Mouse (Mus musculus) heart, embryonic 10.5 days (tissue): ENCODE measurements around the gene Mef2d. TPM values are rescaled to one million over a fixed set of nuclear protein-coding genes. Genes with fewer than 3 reads are reported as not detected.

Experiments used
- microRNA-seq: library from miRNA; unstranded; fragments of <30 nt; microRNA quantifications from one replicate; pipeline ENCODE4, GENCODE M21; 2017
- polyA plus RNA-seq: library from polyadenylated mRNA; unstranded; fragments of >200 nt; fragmentation: Nextera tagmentation; extraction: Ambion mirVana; gene quantifications from 2 replicates; pipeline ENCODE4 v1.2.1, GENCODE M21; 2016

Mef2d gene
- polyA plus RNA-seq, 1 experiment from 2014 or later: 35.8 TPM

Small RNAs within 50 kb of the gene (microRNA-seq; reads per million reads assigned to microRNA genes)
- gene Gm25641 (not detected), gene Mir3093 (not detected), gene Mir9-1 (not detected)

Other genes with a start within 250 kb of the Mef2d start
- gene Hdgf, start 236.1 kb upstream of the Mef2d start, polyA plus RNA-seq: 182 and 248 TPM in 2 replicates
- gene Mrpl24, start 222.9 kb upstream of the Mef2d start, polyA plus RNA-seq: 64.2 and 71.3 TPM in 2 replicates
- 39.6 and 55.1 TPM in 2 replicates for gene Isg20l2, start 212.1 kb upstream of the Mef2d start, polyA plus RNA-seq
- gene Rrnad1, start 211.7 kb upstream of the Mef2d start, polyA plus RNA-seq: 16.8 and 21.0 TPM in 2 replicates
- gene Crabp2, start 193.7 kb upstream of the Mef2d start, polyA plus RNA-seq: 35.8 and 126 TPM in 2 replicates
- gene Nes, start 171.3 kb upstream of the Mef2d start, polyA plus RNA-seq: 25.0 and 28.8 TPM in 2 replicates
- gene Bcan, start 142.1 kb upstream of the Mef2d start, polyA plus RNA-seq: 0.05 TPM in 1 of 2 replicates, not detected in the other
- gene Hapln2, start 114.8 kb upstream of the Mef2d start, polyA plus RNA-seq: 0.07 and 0.08 TPM in 2 replicates
- 28.5 and 47.0 TPM in 2 replicates for gene Gpatch4, start 99.3 kb upstream of the Mef2d start, polyA plus RNA-seq
- 143 and 148 TPM in 2 replicates for gene Naxe, start 83.9 kb upstream of the Mef2d start, polyA plus RNA-seq
- 0.14 TPM in 1 of 2 replicates, not detected in the other for gene Ttc24, start 64.1 kb upstream of the Mef2d start, polyA plus RNA-seq
- 22.0 and 27.4 TPM in 2 replicates for gene Iqgap3, start 60.4 kb upstream of the Mef2d start, polyA plus RNA-seq
- 0.09 and 8.2 TPM in 2 replicates for gene Rhbg, start 112.3 kb downstream of the Mef2d start, polyA plus RNA-seq
- 0.29 and 0.43 TPM in 2 replicates for gene Gm38392, start 144.8 kb downstream of the Mef2d start, polyA plus RNA-seq
- gene Tsacc, start 154.6 kb downstream of the Mef2d start, polyA plus RNA-seq: 14.0 and 17.0 TPM in 2 replicates
- gene Cct3, start 154.7 kb downstream of the Mef2d start, polyA plus RNA-seq: 626 and 718 TPM in 2 replicates
- 164 and 179 TPM in 2 replicates for gene Glmp, start 182.7 kb downstream of the Mef2d start, polyA plus RNA-seq
- gene Tmem79, start 193.8 kb downstream of the Mef2d start, polyA plus RNA-seq: 2.5 and 2.6 TPM in 2 replicates
- 64.5 and 76.0 TPM in 2 replicates for gene Smg5, start 193.9 kb downstream of the Mef2d start, polyA plus RNA-seq
- gene Paqr6, start 222.2 kb downstream of the Mef2d start, polyA plus RNA-seq: 1.7 and 2.2 TPM in 2 replicates
- gene Bglap3, start 230.4 kb downstream of the Mef2d start, polyA plus RNA-seq: 0.44 TPM in 1 of 2 replicates, not detected in the other
- gene Bglap2, start 236.3 kb downstream of the Mef2d start, polyA plus RNA-seq: not detected in 2 replicates
- not detected in 2 replicates for gene Bglap, start 242.1 kb downstream of the Mef2d start, polyA plus RNA-seq